Mouse (Mus musculus) lung, postnatal 0 days (tissue): ENCODE measurements around the gene Txn2. TPM values are rescaled to one million over a fixed set of nuclear protein-coding genes. Genes with fewer than 3 reads are reported as not detected.
A peak's percentile ranks its signal among the peaks of the same experiment; 100 is the strongest.

Experiments
- ATAC-seq: fragments of 200-750 bp; cut with Nextera tagmentation; 2 replicates; pipeline ENCODE4 v1.8.0; 2017; ENCODE audit warnings: moderate library complexity
- DNase-seq: peaks from one replicate; pipeline ENCODE4 v3.0.0-alpha.2; 2016; ENCODE audit warnings: low spot score
- H3K27ac ChIP-seq: fragments of 300-500 bp; sonication (generic); 2 replicates; pipeline ENCODE4 v1.5.1; 2014; ENCODE audit warnings: antibody characterized with exemption, mild to moderate bottlenecking, low read length, mixed read lengths
- H3K27me3 ChIP-seq: fragments of 300-500 bp; sonication (generic); replicated peaks from 2 replicates; pipeline ENCODE4 v1.6.1; 2014; ENCODE audit warnings: low read length, mixed read lengths; ENCODE audit not compliant: insufficient read depth
- H3K36me3 ChIP-seq: fragments of 300-500 bp; sonication (generic); 2 replicates; pipeline ENCODE4 v1.6.1; 2014; ENCODE audit warnings: low read length, mixed read lengths; ENCODE audit not compliant: insufficient read depth
- H3K4me1 ChIP-seq: fragments of 300-500 bp; sonication (generic); 2 replicates; pipeline ENCODE4 v1.6.1; 2014; ENCODE audit warnings: antibody characterized with exemption, low read depth, low read length, mixed read lengths; ENCODE audit not compliant: insufficient read depth
- H3K4me2 ChIP-seq: fragments of 300-500 bp; sonication (generic); replicated peaks from 2 replicates; pipeline ENCODE4 v1.6.1; 2014; ENCODE audit warnings: low read depth, mild to moderate bottlenecking, low read length, moderate library complexity, mixed read lengths
- H3K4me3 ChIP-seq: fragments of 300-500 bp; sonication (generic); 2 replicates; pipeline ENCODE4 v1.5.1; 2014; ENCODE audit warnings: low read depth, low read length
- H3K9ac ChIP-seq: fragments of 300-500 bp; sonication (generic); replicated peaks from 2 replicates; pipeline ENCODE4 v1.6.1; 2014; ENCODE audit warnings: low read depth, mild to moderate bottlenecking
- H3K9me3 ChIP-seq: fragments of 300-500 bp; sonication (generic); 2 replicates; pipeline ENCODE4 v1.6.1; 2016; ENCODE audit warnings: low read length, mixed read lengths
- CTCF ChIP-seq: IDR thresholded peaks from 2 replicates; pipeline ENCODE4 v1.5.1; 2016; ENCODE audit warnings: antibody characterized with exemption, mild to moderate bottlenecking
- EP300 ChIP-seq: IDR thresholded peaks from 2 replicates; pipeline ENCODE4 v1.6.1; 2016; ENCODE audit warnings: antibody characterized with exemption, mild to moderate bottlenecking, control low read depth
- WGBS: fragments of 180-500 bp; shearing (Covaris S2); extraction: QIAGEN DNeasy Blood & Tissue Kit; methylation state at CpG from one replicate; pipeline ENCODE4 v1.1.7; 2014; 5-methylcytosine and 5-hydroxymethylcytosine counted together
- polyA plus RNA-seq: library from polyadenylated mRNA; unstranded; fragments of >200 nt; fragmentation: Nextera tagmentation; extraction: Ambion mirVana; gene quantifications from 2 replicates; pipeline ENCODE4 v1.2.1, GENCODE M21; 2015

The Txn2 gene
- polyA plus RNA-seq, 1 experiment from 2014 or later = 122 TPM

GRCm38 (mm10) chr15:77906545-77906944 is 22.3 kb downstream of the Txn2 start:
- TF ChIP-seq CTCF (no peak), EP300 (no peak)
- peaks cover 21% of the 10 kb centered on the region; the same call in 1 of the 2 replicates for H3K4me1 ChIP-seq
- DNase-seq (no peak), ATAC-seq (no peak)
- H3K4me2 ChIP-seq = no peak overlapping the region
- WGBS = 55% methylated on average over 10 of the region's 10 CpGs
- H3K4me3 ChIP-seq = no peak overlapping the region
- no peaks in the 10 kb centered on the region for H3K27me3 ChIP-seq
- H3K27ac ChIP-seq = peak overlapping the region; percentile 84
- 0 out of 2 replicates have a peak overlapping the region, but pooled peaks have one; percentile 19 for H3K9ac ChIP-seq
- no peaks in the 10 kb centered on the region for H3K36me3 ChIP-seq
- no peaks in the 10 kb centered on the region for H3K9me3 ChIP-seq

- Histone ChIP-seq H3K4me2 (no peak overlapping the region), H3K9ac (0 out of 2 replicates have a peak overlapping the region, but pooled peaks have one; percentile 19), H3K27ac (peak overlapping the region; percentile 84), H3K27me3 (no peaks in the 10 kb centered on the region), H3K4me3 (no peak overlapping the region), H3K4me1 (peaks cover 21% of the 10 kb centered on the region; the same call in 1 of the 2 replicates), H3K36me3 (no peaks in the 10 kb centered on the region), H3K9me3 (no peaks in the 10 kb centered on the region)
- ATAC-seq (peak; percentile 43), DNase-seq (peak; percentile 55)
- 60% methylated on average over 8 of the region's 8 CpGs for whole genome bisulfite sequencing
- TF ChIP-seq CTCF = no peak
- TF ChIP-seq EP300 = peak; percentile 51
Measured at GRCm38 (mm10) chr15:77906081-77906480, 22.7 kb downstream of the Txn2 start.

- Histone ChIP-seq H3K4me3 (peak overlapping the region; percentile 21), H3K36me3 (no peaks in the 10 kb centered on the region), H3K9ac (peak overlapping the region; percentile 26; the same call in 1 of the 2 replicates), H3K4me2 (peak overlapping the region; percentile 55), H3K9me3 (no peaks in the 10 kb centered on the region), H3K27ac (peak overlapping the region; percentile 84), H3K27me3 (no peaks in the 10 kb centered on the region), H3K4me1 (peaks cover 21% of the 10 kb centered on the region; the same call in 1 of the 2 replicates)
- 6% methylated on average over 26 of the region's 26 CpGs for WGBS
- ATAC-seq = peak; percentile 72
- DNase-seq = peak; percentile 81
- TF ChIP-seq CTCF = no peak
- no peak for TF ChIP-seq EP300
Measured at GRCm38 (mm10) chr15:77905275-77905970, 23.4 kb downstream of the Txn2 start.

DNA sequence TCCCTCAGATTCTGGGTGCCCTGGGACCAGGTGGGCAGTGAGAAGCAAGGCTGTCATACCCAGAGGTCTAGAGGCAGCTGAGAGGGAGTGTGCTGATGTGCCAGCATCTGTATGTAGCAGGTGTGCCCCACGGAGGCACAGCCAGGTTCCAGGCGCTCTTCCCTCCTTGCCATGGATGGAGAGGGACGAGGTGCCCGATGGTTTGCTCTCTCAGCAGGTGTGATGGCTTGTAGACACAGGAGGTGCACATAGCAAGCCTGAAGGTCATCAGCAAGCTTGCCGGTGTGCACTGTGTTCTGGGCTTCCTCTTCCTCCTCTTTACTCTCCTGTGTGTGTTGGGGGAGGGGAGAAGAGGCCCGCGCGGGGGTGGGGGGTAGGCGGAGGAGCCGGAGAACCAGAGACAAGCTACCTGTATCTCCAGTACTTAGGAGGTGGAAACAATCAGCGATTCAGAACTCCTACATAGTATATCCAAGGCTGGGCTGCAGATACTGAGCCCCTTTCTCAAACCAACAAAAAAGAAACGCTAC is 24.4 kb downstream of the Txn2 start:
- TF ChIP-seq EP300 (no peak), CTCF (no peak)
- WGBS = 26% methylated on average over 10 of the region's 12 CpGs
- no peak for ATAC-seq
- DNase-seq = no peak
- no peak overlapping the region for H3K4me2 ChIP-seq
- no peaks in the 10 kb centered on the region for H3K9me3 ChIP-seq
- no peaks in the 10 kb centered on the region for H3K36me3 ChIP-seq
- no peak overlapping the region for H3K27ac ChIP-seq
- H3K4me3 ChIP-seq = no peak overlapping the region
- peaks cover 21% of the 10 kb centered on the region; the same call in 1 of the 2 replicates for H3K4me1 ChIP-seq
- no peaks in the 10 kb centered on the region for H3K27me3 ChIP-seq
- H3K9ac ChIP-seq = no peak overlapping the region

DNA sequence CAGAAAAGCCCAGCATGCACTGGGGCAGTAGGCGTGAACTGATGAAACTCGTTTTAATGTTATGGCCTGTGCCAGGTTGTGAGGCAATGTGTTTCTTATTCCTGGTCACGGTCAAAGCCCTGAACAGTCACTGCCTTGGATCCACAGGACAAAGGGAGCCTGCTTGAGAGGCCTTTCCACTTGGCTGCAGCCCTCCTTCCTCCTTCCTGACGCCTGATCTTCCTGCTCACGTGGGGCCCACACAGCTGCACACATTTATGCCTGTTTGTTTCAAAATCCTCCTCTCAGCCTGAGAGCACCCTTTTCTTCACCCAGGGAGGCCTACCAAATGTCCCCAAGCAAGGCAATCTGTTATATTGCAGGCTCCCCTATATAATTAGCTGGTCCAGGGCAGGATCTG is 25.6 kb downstream of the Txn2 start:
- ATAC-seq = peak; percentile 46
- no peak overlapping the region for H3K4me3 ChIP-seq
- DNase-seq = peak; percentile 70
- no peaks in the 10 kb centered on the region for H3K36me3 ChIP-seq
- peaks cover 21% of the 10 kb centered on the region; the same call in 1 of the 2 replicates for H3K4me1 ChIP-seq
- no peak for TF ChIP-seq EP300
- TF ChIP-seq CTCF = no peak
- H3K27me3 ChIP-seq = no peaks in the 10 kb centered on the region
- WGBS = 34% methylated on average over 5 of the region's 5 CpGs
- H3K27ac ChIP-seq = peak overlapping the region; percentile 26; the same call in 1 of the 2 replicates
- no peak overlapping the region for H3K9ac ChIP-seq
- H3K9me3 ChIP-seq = no peaks in the 10 kb centered on the region
- no peak overlapping the region for H3K4me2 ChIP-seq

DNA sequence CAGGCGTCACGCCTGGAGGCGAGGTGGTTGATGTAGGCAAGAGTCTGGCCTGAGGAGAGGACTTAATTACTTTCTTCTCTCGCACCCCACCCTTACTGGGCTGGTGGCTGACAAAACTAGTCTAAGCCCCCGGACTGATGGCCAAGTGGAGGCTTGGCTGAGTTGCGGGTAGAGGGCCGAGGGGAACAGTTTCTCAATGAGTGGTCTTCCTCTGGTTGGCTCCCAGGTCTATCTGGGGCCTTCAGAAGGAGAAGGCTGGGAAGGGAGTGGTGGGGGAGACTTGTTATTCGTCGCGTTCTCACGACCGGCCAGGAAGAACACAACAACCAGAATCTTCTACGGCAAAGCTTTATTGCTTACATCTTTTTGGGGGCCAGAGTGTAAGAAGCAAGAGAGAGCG is 33.9 kb downstream of the Txn2 start:
- ATAC-seq (no peak), DNase-seq (no peak)
- Histone ChIP-seq H3K4me3 (no peak overlapping the region), H3K4me2 (no peak overlapping the region), H3K4me1 (peaks cover 2% of the 10 kb centered on the region; the same call in 1 of the 2 replicates), H3K36me3 (no peaks in the 10 kb centered on the region), H3K9ac (no peak overlapping the region), H3K9me3 (no peaks in the 10 kb centered on the region), H3K27ac (no peak overlapping the region), H3K27me3 (no peaks in the 10 kb centered on the region)
- TF ChIP-seq EP300 = no peak
- TF ChIP-seq CTCF = no peak
- WGBS = 86% methylated on average over 13 of the region's 14 CpGs
